Mouse (Mus musculus): ENCODE measurements around the gene Itga5.

Gene Itga5

DNA sequence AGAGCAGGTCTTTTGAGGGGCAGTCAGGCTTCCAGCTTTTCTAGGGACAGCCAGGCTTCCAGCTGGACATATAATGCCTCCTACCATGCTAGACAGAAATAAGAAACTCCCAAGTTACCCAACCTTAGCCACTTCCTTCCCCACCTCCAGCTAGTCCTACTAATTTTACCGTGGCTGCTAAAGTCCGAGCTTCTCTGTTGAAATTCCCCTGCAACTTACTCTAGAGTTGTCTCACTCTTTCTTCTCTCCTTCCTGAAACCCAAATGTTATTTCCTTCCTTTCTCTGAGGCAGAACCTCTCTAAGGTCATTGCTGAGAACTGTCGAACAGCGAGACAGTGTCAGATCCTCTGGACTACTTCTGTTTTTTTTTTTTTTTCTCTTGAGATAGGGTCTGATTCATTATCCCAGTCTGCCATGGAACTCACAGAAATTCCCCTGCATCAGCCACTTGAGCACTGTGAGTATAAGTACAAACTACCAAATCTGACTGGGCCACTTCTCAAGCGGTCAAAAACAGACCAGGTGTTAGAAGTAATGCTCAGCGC lies 56.1 kb downstream of the Itga5 start, which contains the start of gene Gpr84:
Gene Gpr84 (minus strand): TSS at position 248 of the 546 bp plus-strand sequence.
- no peak for DNase-seq (ENCODE audit: low read depth, low spot score)

DNA sequence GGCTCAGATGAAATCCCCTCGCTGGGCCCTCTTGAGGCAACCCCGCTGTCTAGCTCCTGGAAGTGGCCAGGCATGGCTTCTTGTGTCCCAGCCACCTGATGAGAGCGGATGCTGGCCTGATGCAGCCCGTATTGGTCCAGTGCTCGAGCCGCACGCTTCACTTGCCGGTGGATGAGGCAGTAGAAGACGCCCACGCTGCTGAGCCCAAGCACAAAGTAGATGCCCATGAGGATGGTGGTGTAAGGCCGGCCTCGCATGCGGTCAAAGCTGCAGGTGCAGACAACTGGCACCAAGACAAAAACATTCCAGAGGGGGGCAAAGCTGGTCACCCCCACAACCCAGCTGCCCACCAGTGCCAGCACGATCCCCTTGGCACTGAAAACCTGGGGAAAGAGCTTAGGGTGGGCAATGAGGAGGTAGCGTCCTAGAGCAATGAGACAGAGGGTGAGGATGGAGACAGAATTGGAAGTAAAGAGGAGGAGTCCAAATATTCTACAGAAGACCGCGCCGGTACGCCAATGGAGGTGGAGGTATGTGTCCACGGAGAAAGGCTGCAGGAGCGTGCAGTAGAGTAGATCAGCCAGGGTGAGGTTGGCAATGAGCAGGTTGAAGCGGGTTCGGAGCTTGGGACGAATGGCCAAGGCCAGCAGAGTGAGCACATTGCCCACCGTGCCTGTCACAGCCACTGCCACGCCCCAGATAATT lies 57.5 kb downstream of the Itga5 start:
- DNase-seq (ENCODE audit: low read depth, low spot score): no peak

DNA sequence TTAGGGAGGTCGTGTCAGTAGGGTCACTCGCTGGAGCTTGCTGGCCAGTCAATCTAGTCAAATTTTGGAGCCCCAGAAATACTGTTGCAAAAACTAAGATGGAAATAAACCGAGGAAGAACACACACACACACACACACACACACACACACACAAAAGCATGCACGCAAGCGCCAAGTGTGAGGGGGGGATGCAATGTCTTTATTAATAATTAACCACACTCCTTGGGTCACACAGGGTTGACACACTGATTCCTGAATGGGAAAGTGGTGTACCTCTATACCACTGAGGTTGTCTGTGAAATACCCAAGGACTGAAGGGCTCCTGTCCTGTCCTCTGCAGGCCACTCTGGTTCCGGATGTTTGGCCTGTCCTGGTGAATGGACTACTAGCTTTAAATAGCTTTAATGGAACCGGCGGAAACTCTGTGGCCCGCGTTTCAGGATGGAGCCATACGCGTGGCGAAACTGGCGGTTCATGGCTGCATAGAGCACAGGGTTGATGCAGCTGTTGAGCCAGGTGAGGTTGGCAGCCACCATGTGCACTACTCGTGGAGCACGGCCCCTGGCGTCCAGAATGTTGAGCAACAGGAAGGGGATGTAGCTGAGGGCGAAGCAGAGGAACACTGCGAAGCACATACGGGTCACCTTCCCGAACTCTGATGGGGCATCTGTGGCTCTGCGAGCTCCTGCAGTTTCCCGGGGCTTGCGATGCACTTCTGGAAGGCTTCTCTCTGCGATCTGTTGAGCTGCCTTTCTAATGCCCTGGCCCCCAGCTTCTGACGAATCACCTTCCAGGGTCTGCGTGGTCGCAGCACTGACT lies 58.3 kb downstream of the Itga5 start:
- DNase-seq (ENCODE audit: low read depth, low spot score): no peak

DNA sequence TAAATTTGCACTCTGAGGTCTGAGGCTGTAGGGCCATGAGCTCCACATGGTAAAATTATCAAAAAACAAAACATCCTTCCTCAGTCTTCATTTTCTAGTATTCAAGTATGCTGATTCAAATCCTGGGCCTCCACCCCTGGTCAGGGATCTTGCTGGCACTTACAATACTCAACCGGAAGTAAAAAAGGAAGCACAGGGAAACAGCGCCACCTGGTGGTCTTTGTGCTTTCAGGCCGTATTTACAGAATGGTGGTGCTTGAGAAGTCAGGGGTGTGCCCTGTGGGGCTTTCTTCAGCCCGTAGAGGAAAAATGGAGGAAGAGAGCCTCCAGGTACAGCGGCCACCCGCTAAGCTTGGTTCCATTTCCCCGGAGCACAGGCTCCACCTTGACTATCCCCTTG lies 59.4 kb downstream of the Itga5 start:
- DNase-seq (ENCODE audit: low read depth, low spot score): peak; percentile 87

DNA sequence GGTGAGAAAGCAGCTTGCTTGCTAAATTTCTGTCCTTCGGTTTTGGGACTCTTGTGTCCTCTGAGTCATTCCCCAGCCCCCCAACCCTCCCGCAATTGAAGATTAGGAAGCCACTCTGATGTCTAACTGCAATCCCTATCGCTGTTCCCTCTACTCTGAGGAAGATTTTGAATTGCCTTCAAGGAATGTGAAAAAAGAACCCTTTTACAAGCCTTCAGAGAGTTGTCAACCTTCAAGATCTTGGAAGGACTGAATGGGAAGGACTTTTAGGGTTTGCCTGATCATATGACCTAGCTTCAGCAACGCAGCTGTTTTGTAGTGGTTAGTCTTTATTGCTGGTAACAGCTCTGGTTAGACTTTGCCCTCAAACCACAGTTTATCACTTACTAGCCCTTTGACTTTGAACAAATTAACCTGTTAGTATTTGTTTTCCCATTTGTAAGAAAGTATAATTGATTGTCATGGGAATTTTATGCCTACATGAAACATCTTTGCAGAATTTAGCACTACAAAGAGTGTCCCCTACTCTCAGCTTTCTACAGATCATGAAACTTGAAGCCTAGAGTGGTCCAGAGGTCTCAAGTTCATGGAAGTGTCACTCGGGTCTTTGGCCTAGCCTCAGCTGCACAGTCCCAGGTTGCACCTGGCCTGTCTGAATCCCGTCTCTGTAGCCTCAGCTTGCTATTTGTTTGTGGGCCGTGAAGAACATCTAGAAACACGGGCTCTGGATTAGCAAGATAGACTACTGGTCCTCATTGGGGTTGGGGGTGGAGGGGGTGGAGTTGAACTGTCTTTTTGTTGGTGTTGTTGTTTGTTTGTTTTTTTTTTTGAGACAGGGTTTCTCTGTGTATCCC lies 60.5 kb downstream of the Itga5 start:
- DNase-seq (ENCODE audit: low read depth, low spot score): no peak

DNA sequence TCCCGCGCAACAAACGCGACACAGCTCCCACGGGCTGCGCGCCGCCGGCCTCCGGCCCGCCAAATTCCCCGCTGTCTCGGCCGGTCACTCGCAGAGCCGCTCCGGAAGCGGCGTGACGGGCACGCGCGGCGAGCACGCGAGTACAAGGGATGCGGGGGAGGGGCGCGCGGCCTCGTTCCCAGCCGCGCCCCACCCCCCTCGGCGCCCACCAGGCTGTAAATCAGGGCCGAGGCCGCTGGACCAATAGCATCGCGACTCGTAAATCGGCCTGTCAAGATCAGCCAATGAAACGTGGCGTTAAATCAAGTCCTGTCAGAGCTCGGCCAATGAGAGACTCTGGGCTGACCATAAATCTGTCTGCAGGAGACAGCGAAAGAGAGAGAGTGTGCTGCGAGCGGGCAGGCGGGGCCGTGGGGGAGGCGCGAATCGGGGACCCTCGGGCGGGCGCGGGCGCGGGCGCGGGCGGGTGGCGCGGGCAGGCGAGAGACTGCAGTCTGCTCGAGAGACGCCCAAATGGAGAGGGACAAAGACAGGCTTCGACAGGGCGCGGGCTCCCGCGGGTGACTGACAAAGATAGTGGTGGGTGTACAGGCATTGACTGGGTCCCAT lies 61.4 kb downstream of the Itga5 start:
- no peak for DNase-seq (ENCODE audit: low read depth, low spot score)

DNA sequence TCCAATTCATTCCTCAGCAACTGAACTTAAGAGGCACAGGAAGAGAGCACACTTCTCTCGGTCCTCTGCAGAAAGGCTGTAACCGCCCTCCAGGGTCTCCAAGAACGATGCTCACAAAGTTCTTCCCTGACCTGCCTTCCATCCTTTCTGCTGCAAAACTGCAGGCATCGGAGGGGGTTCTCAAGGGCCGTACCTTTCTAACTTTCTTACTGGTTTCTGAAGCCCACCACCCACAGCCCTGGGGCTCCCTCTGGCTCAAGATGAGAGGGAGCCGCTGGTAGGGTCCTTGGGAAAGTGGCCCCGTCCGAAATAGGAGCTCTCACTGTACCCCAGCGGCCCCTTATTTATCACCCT lies 62.0 kb downstream of the Itga5 start:
- no peak for DNase-seq (ENCODE audit: low read depth, low spot score)

DNA sequence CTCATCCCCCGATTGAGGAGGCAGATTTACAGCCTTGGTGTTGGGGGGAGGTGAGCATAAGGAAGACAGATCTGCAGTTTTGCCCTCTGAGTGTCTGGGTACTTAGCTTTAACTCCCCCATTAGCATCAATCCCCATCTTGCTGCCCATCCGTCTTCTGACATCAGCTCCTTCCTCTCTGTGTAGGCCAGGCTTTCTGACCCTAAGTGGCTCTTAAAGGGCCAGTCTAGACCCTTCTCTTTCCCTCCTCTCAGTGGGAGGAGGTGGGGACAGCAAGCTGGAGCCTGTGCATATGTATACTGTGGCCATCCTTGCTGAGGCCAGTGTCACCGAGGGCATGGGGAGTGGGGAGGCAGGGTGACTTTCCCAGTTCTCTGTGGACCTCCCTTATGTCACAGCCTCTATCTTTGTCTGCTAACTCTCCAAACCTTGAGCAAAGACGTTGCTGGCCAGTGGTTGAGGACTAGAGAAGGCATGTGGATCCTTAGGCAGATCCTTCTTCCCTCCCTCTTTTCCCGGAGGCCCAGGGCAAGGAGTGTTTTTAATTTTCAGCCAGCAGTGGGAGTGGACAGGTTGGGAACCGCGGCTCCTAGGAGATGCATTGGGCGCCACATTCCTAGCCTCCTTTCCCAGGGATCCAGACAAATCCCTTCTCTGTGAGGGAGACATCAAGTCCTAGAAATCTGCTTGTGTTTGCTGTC lies 62.5 kb downstream of the Itga5 start:
- DNase-seq (ENCODE audit: low read depth, low spot score): no peak

DNA sequence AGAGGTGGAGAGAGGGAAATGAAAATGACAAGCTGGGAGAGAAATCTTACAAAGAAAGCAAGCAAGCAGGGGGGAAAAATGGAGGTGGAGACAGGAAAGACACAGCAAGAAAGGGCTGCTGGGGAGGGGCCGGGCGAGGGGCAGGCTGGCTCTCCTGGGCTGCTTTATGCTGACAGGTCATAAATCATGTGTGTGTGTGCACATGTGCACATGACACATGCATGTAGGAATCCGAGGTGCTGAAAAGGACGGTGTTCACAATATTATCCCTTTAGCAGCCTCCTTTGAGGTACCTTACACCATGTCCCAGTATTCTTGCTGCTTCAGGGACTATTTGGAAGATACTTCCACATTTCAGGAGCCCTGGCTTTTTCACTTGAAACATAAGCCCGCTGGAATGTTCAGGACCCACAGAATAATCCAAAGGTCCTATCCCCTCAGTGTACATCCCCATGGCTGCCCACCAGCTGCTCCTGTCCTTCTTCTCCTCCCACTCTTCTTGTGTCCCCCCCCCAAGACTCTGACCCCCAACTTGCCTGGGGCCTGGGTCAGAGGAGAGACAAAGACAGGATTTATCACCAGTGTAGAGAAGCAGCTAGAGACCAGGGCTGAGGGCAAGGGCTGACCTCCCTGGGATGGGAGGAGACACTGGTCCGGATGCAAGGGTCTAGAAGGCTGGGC lies 64.1 kb downstream of the Itga5 start:
- DNase-seq (ENCODE audit: low read depth, low spot score): no peak

DNA sequence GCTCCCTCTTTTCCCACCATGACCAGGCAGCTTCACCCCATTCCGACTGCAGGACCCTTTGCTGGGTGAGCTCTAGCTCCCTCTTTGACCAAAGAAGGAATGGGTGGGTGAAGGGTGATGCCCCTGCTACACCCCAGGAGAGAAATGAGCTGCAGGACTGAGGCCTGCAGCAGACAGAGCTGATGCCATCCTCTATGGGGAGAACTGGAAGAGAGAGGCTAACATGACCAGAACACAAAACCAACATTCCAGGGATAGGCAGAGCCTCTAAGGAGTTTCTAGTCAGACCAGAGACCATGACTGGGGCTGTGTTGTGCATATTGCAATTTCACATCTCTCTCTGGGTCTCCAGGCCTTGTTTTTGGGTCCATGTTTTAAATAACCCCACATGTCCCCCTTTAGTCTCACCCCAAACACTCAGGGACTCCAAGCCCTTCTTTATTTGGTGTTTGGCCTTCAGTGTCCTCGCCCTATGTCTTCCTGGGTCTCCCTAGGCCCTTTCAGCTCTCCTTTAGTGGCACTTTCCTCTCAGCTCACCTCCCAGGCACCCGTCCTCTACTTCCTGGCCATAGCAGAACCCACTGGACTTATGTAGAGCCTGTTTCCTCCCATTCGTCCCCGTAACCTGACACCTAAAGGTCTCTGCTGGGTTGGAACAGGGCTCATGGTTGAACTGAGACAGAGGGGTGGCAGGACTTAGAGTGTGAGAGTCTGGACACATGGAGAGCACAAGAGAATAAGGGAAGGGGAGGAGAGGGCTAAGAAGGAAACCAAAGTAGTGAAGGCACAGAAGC lies 64.8 kb downstream of the Itga5 start:
- no peak for DNase-seq (ENCODE audit: low read depth, low spot score)

DNA sequence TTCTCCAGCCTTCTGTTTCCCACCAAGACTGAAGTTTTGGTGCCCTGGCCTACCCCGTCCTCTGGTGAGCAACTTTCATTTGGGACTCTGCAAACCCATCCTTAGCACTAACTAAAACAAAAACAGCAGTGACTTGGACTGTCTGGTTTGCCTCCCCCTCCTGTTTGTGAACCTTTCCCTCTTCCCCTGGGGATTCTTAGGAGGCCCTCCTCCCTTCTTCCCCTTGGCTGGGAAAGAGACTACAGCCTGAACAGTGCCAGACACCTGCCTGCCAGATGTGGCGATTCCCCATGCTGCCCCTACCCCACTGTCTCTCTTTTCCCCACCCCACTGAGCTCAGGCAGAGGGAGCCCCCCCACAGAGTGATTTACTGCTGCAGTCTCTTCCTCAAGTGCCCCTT lies 65.5 kb downstream of the Itga5 start:
- DNase-seq (ENCODE audit: low read depth, low spot score): no peak

DNA sequence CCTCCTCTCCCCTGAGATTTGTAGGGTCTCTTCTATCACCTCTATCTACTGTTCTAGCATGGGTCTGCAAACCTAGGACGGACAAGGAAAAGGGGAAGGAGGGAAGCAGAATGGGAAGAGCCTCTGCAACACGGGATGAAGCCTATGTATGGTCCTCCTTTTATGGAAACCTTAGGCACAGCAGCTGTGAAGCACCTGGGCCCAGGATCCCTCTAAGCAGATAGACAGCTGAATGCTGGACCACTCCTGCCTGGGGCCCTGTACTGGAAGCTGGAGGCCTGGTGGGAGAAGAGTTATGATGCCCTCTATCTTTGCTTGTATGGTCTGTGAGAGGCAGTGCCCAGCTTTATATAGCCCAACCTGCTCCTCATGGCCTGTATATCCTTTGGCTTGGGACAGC lies 66.0 kb downstream of the Itga5 start:
- no peak for DNase-seq (ENCODE audit: low read depth, low spot score)

DNA sequence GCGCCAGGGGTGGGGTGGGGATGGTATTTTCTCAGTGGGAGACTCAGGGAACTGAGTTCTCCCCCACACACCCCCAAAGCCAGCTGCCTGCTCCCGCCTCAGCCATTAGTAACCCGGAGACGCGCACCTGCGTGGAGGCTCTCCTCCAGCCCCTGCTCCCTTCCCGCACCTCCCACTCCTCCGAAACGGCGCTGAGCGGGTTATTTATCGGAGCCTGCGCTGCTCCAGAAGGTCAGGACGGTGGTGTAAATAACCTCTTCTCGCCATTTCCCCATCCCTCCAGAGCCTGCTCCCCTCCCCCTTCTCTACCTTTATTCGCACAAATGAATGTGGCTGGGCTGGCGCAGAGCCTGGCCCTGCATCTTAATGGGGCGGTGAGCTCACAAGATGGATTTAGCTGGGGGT lies 66.5 kb downstream of the Itga5 start:
- no peak for DNase-seq (ENCODE audit: low read depth, low spot score)

DNA sequence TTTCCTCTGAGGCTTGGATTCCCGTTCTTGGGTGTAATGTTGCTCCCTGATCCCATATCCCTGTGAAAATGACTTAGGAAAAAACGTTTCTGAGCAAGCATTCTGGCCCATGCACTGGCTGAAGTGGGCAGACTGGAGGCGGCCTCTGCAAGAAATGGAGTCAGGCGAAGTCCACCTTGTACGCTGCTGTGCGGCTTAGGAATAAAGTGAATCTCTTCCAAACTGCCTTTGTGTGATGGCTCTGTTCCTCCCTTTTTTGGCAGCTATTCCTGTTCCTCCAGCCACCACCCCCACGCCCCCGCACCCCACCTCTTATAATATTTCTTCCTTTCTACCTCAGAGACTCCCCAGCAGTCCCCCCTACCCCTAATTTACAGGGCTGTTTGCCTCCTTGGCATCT lies 66.9 kb downstream of the Itga5 start:
- no peak for DNase-seq (ENCODE audit: low read depth, low spot score)

DNA sequence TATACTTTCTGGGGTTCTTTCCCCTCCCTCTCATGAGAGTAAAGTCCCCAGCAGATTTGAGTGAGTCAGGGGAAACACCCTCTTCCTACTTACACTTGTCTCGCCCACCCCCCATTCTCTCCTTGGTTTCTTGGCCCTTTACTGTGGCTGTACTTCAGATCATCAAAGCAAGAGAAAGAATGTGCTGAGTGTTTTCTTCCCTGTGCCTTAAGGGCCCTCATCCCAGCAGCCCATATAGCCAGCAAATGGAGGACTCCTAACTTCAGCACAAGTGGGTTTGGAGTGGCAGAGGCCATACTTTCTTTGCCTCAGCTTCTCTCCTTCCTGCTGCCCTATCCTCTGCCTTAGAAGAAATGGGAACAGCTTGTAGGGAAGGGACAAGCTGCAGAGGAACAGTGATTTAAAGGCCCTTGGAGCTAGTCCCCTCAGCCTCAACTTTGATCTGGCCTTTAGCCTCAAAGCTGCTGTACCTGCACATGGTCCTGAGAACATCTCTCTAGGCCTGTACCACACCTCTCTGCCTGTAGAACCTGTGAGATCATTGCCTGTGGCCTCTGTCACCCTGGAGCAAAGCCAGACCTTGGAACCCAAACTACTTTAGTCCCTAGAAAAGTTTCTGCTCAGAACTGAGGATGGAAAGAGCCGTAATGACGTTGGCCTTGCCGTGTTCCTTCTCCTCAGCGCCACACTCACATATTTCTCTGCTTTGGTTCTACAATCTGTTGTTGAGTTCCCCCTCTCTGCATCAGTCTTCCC lies 67.5 kb downstream of the Itga5 start:
- DNase-seq (ENCODE audit: low read depth, low spot score): no peak

DNA sequence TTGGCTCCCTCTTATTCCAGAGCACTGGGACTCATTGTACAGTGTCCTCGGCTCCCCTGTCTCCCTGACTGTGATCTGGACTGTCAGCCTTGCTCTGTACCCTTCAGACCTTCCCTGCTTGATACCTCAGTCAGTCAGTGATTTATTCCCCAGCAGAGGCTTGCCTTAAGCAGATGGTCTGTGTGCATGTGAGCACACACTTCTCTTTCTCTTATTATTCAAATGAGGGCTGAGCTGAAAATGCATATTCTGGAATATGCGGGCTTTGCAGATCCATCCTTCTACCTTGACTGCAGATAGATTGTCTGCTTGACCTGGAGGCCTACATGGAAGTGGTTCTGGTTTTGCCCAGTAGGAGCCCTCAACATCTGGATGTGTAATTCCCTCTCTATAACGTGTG lies 68.5 kb downstream of the Itga5 start:
- DNase-seq (ENCODE audit: low read depth, low spot score): no peak

DNA sequence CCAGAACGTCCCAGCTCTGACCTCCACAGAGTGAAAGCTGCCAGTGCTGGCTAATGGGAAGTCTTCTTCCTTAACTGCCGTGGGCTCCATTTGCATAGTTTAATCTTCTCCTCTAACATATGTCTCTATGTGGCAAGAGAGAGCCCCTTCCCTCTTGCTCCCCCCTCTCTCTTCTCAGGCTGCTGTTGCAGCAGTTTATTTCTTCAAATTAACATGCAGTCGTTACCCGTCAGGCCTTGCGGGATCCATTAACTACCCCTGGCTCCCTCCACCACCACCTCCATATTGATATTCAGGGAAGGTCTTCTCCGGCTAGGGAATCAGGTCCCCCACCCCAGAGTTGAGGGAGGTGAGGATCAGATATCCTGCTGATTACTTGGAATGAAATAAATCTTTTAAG lies 69.2 kb downstream of the Itga5 start:
- no peak for DNase-seq (ENCODE audit: low read depth, low spot score)

DNA sequence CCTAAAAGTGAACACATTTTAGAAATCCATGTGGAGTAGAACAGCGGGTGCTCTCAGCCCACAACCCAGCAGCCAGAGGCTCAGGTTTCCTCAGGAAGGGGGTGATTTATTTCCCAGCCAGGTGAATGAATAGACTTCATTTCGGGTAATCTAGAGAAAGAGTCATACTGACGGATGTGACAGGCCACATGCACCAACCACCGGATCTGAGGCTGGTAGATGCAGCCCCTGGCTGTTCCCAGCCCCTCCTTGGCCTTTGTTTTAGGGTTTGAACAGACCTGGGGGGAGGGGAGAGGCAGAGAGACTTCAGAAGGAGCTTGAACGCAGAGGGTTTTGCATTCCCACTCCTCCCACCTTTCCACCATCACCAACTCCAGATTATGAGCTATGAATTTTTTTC lies 70.7 kb downstream of the Itga5 start:
- DNase-seq (ENCODE audit: low read depth, low spot score): no peak

DNA sequence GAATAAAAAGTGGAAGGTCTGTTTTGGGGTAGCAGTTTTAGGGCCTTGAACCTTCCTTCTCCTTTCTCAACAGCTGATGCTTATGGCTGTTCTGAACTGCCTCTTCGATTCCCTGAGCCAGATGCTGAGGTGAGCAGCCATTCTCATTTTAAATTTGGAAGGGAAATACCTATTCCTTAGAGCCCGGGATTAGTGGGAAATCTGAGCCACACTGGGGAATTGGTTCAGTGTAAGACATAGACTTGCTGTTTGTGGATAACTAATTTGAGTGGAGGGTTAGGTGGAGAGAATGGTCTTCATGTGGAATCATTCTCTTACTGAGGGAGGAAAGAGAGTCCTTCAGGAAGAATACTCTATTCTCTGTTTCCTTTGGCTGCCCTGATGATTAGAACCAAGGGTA lies 71.9 kb downstream of the Itga5 start:
- no peak for DNase-seq (ENCODE audit: low read depth, low spot score)
